Mouse (Mus musculus) C2C12 (cell line): Measurements from ENCODE around the gene Slc22a20.

Source experiments
- CEBPB ChIP-seq: IDR thresholded peaks from one replicate; pipeline ENCODE4 v1.6.1; 2011; ENCODE audit warnings: low read depth, mild to moderate bottlenecking, control low read depth, moderate library complexity
- CTCF ChIP-seq: IDR thresholded peaks from one replicate; pipeline ENCODE4 v1.5.1; 2011; ENCODE audit not compliant: control insufficient read depth, insufficient read depth, insufficient read length
- FOSL1 ChIP-seq: IDR thresholded peaks from one replicate; pipeline ENCODE4 v1.8.0; 2011; ENCODE audit warnings: mild to moderate bottlenecking, low read length; ENCODE audit not compliant: poor library complexity, insufficient read depth, severe bottlenecking
- MAX ChIP-seq: IDR thresholded peaks from one replicate; pipeline ENCODE4 v1.6.1; 2011; ENCODE audit warnings: mild to moderate bottlenecking, control low read depth
- MYOD1 ChIP-seq: IDR thresholded peaks from one replicate; pipeline ENCODE4 v1.6.1; 2011; ENCODE audit warnings: low read depth; ENCODE audit not compliant: control insufficient read depth, insufficient read length
- MYOG ChIP-seq: IDR thresholded peaks from one replicate; pipeline ENCODE4 v1.6.1; 2011; ENCODE audit not compliant: control insufficient read depth, insufficient read length; ENCODE audit errors: extremely low read depth
- USF1 ChIP-seq: IDR thresholded peaks from one replicate; pipeline ENCODE4 v1.6.1; 2011; ENCODE audit warnings: low read depth, mild to moderate bottlenecking, control low read depth, moderate library complexity

DNA sequence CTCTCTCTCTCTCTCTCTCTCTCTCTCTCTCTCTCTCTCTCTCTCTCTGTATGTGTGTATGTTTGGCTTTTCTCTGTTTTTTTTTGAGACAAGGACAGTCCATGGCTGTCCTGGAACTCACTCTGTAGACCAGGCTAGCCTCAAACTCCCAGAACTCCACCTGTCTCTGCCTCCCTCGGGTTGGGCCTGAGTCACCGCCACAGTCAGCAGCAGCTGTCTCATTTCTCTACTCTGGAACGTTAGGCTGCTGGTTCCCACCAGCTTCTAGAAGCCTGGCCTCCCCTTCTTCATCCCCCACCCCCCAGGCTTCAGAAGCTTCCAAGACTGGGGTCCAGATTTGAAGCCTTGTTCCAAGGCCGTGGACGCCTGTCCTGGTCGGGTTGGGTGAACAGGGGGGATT is 3.6 kb upstream of the Slc22a20 start:
- TF ChIP-seq CTCF (no peak), USF1 (no peak), MYOG (no peak), MAX (no peak), MYOD1 (peak; percentile 91), FOSL1 (no peak), CEBPB (no peak)
